Mouse (Mus musculus): ENCODE measurements around the gene Stpg4. TPM values are rescaled to one million over a fixed set of nuclear protein-coding genes. Genes with fewer than 3 reads are reported as not detected.

Gene Stpg4
- polyA plus RNA-seq (2012; rRNA removed), result 0.17 and 0.21 TPM in 2 replicates

GRCm38 (mm10) chr17:87427511-87427910 is at the start of gene Stpg4:
Stpg4 (minus strand) TSS chr17:87427741.

DNA sequence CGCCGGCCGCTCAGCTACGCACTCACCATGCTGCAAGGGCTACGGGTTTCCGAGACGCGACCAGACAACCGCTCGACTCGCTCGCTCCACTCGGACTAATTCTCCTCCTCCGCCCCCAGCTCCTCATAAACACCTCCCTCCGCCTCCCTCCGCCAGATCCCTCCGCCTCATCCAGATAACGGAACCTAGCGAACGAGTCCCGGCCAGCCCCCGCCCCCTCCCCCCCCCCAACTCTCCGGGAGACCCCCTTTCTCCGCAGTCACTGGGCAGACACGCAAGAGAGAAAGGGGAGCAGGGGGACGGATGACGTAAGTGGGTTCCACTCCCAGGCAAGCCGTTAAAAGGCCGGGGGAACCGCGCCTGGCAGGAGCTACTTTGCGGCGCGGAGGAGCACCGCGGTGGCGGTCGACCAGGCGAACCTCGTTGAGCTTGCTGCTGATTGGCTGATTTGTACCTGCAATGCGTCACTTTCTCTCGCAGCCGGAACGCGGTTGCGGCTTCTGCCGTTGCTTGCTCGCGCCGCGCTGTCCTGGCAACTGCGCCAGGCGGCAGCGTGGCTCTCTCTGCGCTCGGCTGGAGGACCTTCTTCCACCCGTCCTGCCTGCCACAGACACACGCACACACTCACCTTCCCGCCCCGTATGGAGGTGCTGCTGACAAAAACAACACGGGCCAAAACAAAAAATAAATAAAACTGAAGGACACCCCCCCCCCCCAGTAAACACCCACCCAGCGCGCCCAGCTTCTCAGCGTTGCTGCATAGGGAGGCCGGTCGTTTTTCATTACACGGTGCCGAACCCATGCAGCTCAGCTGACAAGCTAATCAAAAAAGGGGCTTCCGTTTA is 19.4 kb upstream of the Stpg4 start, which contains the start of gene Calm2:
Calm2 (minus strand) TSS at position 169 of the 845 bp plus-strand sequence.

Other genes starting within 250 kb of the Stpg4 start
- gene Mcfd2, start 161.8 kb downstream of the Stpg4 start, polyA plus RNA-seq (2012; rRNA removed), result 41.2 and 43.1 TPM in 2 replicates
- gene Ttc7, start 144.9 kb downstream of the Stpg4 start, polyA plus RNA-seq (2012; rRNA removed), result 7.0 and 7.1 TPM in 2 replicates
- 1,700 and 1,803 TPM in 2 replicates for gene Calm2, start 19.2 kb upstream of the Stpg4 start, polyA plus RNA-seq (2012; rRNA removed)
- 1.3 and 6.2 TPM in 2 replicates for gene Epcam, start 208.2 kb upstream of the Stpg4 start, polyA plus RNA-seq (2012; rRNA removed)
- gene Msh2, start 244.6 kb upstream of the Stpg4 start, polyA plus RNA-seq (2012; rRNA removed), result 32.8 and 35.4 TPM in 2 replicates

Data from central nervous system, embryonic 18 days (tissue).